Mouse (Mus musculus): Measurements from ENCODE around the gene 1810009J06Rik.

GRCm38 (mm10) chr6:40951770-40952169 lies 12.8 kb upstream of the 1810009J06Rik start, which contains the start of gene Gm4744:
- TF ChIP-seq EP300 (IDR thresholded peaks at IDR 0.05): no peak
- no peak for TF ChIP-seq CTCF (IDR thresholded peaks at IDR 0.05)

All from lung, postnatal 0 days (tissue).